Mouse (Mus musculus): ENCODE measurements at regions not wholly inside any gene's neighbourhood (a gene's known extent, or its start where the extent isn't known, plus 50 kb on each side); places are given as distances from the start of the nearest gene placed in this dataset.

DNA sequence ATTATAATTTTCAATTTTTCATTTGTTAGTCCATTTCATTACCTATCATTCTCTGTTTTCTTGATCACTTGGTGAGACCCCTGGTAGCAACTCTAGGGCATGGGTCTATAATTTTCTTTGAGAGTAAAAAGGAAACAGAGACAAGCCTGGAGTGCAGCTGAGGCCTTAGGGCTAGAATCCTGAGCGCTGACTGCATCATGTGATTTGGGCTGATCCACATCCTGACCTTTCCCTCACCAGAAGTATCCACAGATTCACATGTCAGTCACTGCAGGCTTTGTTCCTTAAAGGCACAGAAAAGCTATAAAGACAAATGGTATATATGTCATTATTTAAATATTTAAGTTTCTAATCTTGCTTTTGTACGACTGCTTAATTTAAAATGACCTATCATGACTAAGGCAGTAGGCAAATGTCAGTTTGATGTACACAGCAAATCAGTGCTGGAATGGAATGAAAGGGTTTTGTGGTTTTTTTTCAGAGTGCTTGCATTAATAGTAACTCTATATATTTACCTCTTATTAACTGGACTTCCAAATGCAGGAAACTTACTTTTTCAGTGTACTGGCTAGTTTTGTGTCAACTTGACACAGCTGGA lies 51.4 kb upstream of the Ugp2 start:
- TF ChIP-seq CTCF (IDR thresholded peaks at IDR 0.05; ENCODE audit: extremely low read depth, insufficient read length, insufficient replicate concordance, low read depth, low read length): no peak
- TF ChIP-seq POLR2A (IDR thresholded peaks at IDR 0.05; ENCODE audit: low read depth, low read length): no peak
